Mouse (Mus musculus) liver, postnatal 0 days (tissue): ENCODE results near the gene Mapre3.

Source experiments
- CTCF ChIP-seq: sonication (generic); IDR thresholded peaks from 2 replicates; pipeline ENCODE4 v1.5.1; 2016; ENCODE audit warnings: antibody characterized with exemption, low read depth
- EP300 ChIP-seq: IDR thresholded peaks from 2 replicates; pipeline ENCODE4 v1.6.1; 2016; ENCODE audit warnings: antibody characterized with exemption, low read depth, mild to moderate bottlenecking

GRCm38 (mm10) chr5:30825821-30826220, 11.4 kb downstream of the Mapre3 start:
- TF ChIP-seq CTCF (no peak), EP300 (no peak)
